Mouse (Mus musculus): ENCODE measurements around the gene Snrnp35.

GRCm38 (mm10) chr5:124467766-124468165 lies 15.2 kb upstream of the Snrnp35 start:
- TF ChIP-seq CEBPB (IDR thresholded peaks at IDR 0.05; ENCODE audit: insufficient read depth, poor library complexity, severe bottlenecking) (no peak), POLR2A (IDR thresholded peaks at IDR 0.05; ENCODE audit: insufficient read length, low read depth) (no peak), POLR2AphosphoS2 (IDR thresholded peaks at IDR 0.05; ENCODE audit: insufficient read length, low read depth) (no peak), MAX (IDR thresholded peaks at IDR 0.05; ENCODE audit: low read depth) (no peak), TCF12 (IDR thresholded peaks at IDR 0.05; ENCODE audit: insufficient read depth, poor library complexity, severe bottlenecking) (no peak), USF1 (IDR thresholded peaks at IDR 0.05; ENCODE audit: low read depth) (no peak), E2F4 (IDR thresholded peaks at IDR 0.05; ENCODE audit: insufficient read depth) (no peak), MYOD1 (IDR thresholded peaks at IDR 0.05; ENCODE audit: control insufficient read depth in 1 of 3, insufficient read length in 2 of 3, low read depth in 2 of 3) (no peak), MYOG (IDR thresholded peaks at IDR 0.05; ENCODE audit: control insufficient read depth in 1 of 3, insufficient read depth in 1 of 3, insufficient read length in 2 of 3, low read depth in 2 of 3) (no peak), TCF3 (IDR thresholded peaks at IDR 0.05; ENCODE audit: insufficient read length, low read depth) (no peak), SRF (IDR thresholded peaks at IDR 0.05; ENCODE audit: control insufficient read depth, insufficient read length, low read depth) (no peak), REST (IDR thresholded peaks at IDR 0.05; ENCODE audit: insufficient read depth, insufficient read length) (no peak)
